Mouse (Mus musculus): ENCODE data around the gene Olfr1392. TPM values are rescaled to one million over a fixed set of nuclear protein-coding genes. Genes with fewer than 3 reads are reported as not detected.

Olfr1392 gene
- 0.05 and 0.20 TPM in 2 replicates for polyA plus RNA-seq (2012; rRNA removed)

GRCm38 (mm10) chr11:49284982-49285381 lies at the start of gene Olfr1392:
Gene Olfr1392, plus strand, starts transcription at chr11:49285282.

GRCm38 (mm10) chr11:49243727-49244594 lies 41.1 kb upstream of the Olfr1392 start, which contains the start of gene Mgat1:
Gene Mgat1, plus strand, starts transcription at chr11:49244191.

GRCm38 (mm10) chr11:49278222-49278621 lies 6.9 kb upstream of the Olfr1392 start, which contains the start of gene Olfr1393:
Gene Olfr1393, plus strand, starts transcription at chr11:49278304.

GRCm38 (mm10) chr11:49304441-49304840 lies 19.4 kb downstream of the Olfr1392 start, which contains the start of gene Olfr10:
Gene Olfr10, plus strand, starts transcription at chr11:49304741.

GRCm38 (mm10) chr11:49322442-49322841 lies 37.4 kb downstream of the Olfr1392 start, which contains the start of gene Olfr1391:
Gene Olfr1391, plus strand, starts transcription at chr11:49322742.

GRCm38 (mm10) chr11:49334888-49335287 lies 49.8 kb downstream of the Olfr1392 start, which contains the start of gene Olfr1390:
Gene Olfr1390, plus strand, starts transcription at chr11:49335188.

Other genes starting within 250 kb of the Olfr1392 start
- gene 9930111J21Rik2, start 234.0 kb upstream of the Olfr1392 start, polyA plus RNA-seq (2012; rRNA removed) = 0.10 and 0.29 TPM in 2 replicates
- gene Tgtp2, start 221.1 kb upstream of the Olfr1392 start, polyA plus RNA-seq (2012; rRNA removed) = not detected in 2 replicates
- gene Ifi47, start 208.7 kb upstream of the Olfr1392 start, polyA plus RNA-seq (2012; rRNA removed) = 0.55 and 0.89 TPM in 2 replicates
- gene Olfr1396, start 170.4 kb upstream of the Olfr1392 start, polyA plus RNA-seq (2012; rRNA removed) = not detected in 2 replicates
- gene Olfr1395, start 143.0 kb upstream of the Olfr1392 start, polyA plus RNA-seq (2012; rRNA removed) = not detected in 2 replicates
- gene Olfr1394, start 130.9 kb upstream of the Olfr1392 start, polyA plus RNA-seq (2012; rRNA removed) = not detected in 2 replicates
- gene Btnl9, start 98.1 kb upstream of the Olfr1392 start, polyA plus RNA-seq (2012; rRNA removed) = 0.21 and 0.44 TPM in 2 replicates
- gene Zfp62, start 82.0 kb upstream of the Olfr1392 start, polyA plus RNA-seq (2012; rRNA removed) = 34.9 and 45.0 TPM in 2 replicates
- 43.1 and 45.5 TPM in 2 replicates for gene Mgat1, start 41.1 kb upstream of the Olfr1392 start, polyA plus RNA-seq (2012; rRNA removed)
- gene Olfr1393, start 7.0 kb upstream of the Olfr1392 start, polyA plus RNA-seq (2012; rRNA removed) = 0.06 and 0.17 TPM in 2 replicates
- gene Olfr10, start 19.5 kb downstream of the Olfr1392 start, polyA plus RNA-seq (2012; rRNA removed) = not detected in 2 replicates
- not detected in 2 replicates for gene Olfr1391, start 37.5 kb downstream of the Olfr1392 start, polyA plus RNA-seq (2012; rRNA removed)
- not detected in 2 replicates for gene Olfr1390, start 49.9 kb downstream of the Olfr1392 start, polyA plus RNA-seq (2012; rRNA removed)
- not detected in 2 replicates for gene Olfr1389, start 137.8 kb downstream of the Olfr1392 start, polyA plus RNA-seq (2012; rRNA removed)
- 0.09 and 0.13 TPM in 2 replicates for gene Olfr1388, start 151.3 kb downstream of the Olfr1392 start, polyA plus RNA-seq (2012; rRNA removed)
- not detected in 2 replicates for gene Olfr1387, start 170.1 kb downstream of the Olfr1392 start, polyA plus RNA-seq (2012; rRNA removed)
- not detected in 2 replicates for gene Olfr1386, start 179.8 kb downstream of the Olfr1392 start, polyA plus RNA-seq (2012; rRNA removed)
- gene Olfr1385, start 203.8 kb downstream of the Olfr1392 start, polyA plus RNA-seq (2012; rRNA removed) = not detected in 2 replicates
- not detected in 2 replicates for gene Olfr1384, start 221.4 kb downstream of the Olfr1392 start, polyA plus RNA-seq (2012; rRNA removed)
- not detected in 2 replicates for gene Olfr1383, start 234.4 kb downstream of the Olfr1392 start, polyA plus RNA-seq (2012; rRNA removed)
- gene Olfr1382, start 243.0 kb downstream of the Olfr1392 start, polyA plus RNA-seq (2012; rRNA removed) = not detected in 2 replicates